Mouse (Mus musculus) 3T3-L1 (cell line): Measurements from ENCODE around the gene Cd300ld.
A peak's percentile ranks its signal among the peaks of the same experiment; 100 is the strongest.
"Not testable (repeated sequence)": the region's sequence is repeated elsewhere in the genome, so short reads cannot be mapped to it uniquely, and the experiment has no call there.

ENCODE experiments used
- DNase-seq: peaks from one replicate; pipeline ENCODE4 v3.0.0-alpha.2; 2015; ENCODE audit warnings: low read depth, low spot score

The Cd300ld gene

GRCm38 (mm10) chr11:114989793-114990192, at the start of gene Cd300ld:
Cd300ld (minus strand) TSS chr11:114989922.
- no peak for DNase-seq

DNA sequence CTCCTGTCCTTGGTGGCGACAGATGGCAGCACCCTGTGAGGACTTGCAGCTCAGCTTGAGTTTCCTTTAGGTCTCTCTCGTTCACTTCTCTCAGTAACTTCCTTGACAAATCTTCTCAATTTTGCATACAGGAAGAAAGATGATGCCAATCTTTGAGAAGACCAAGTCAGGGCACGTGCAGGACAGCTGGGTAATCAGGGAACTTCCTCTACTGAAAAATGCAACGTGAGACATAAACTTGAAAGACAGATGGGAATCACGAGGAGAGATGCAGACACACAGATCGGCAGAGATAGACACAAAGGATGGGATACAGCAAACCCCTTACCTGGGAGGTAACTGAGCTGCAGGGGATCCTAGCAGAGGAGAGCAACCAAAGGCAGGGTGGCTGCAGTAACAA, 47.9 kb upstream of the Cd300ld start, which contains the start of gene Cd300ld5:
TSS of gene Cd300ld5 (minus strand) at position 101 of the 400 bp plus-strand sequence.
- DNase-seq = not testable (repeated sequence)

GRCm38 (mm10) chr11:115026912-115027311, 37.2 kb upstream of the Cd300ld start, which contains the start of gene Cd300ld4:
Cd300ld4 (minus strand) TSS chr11:115027012.
- not testable (repeated sequence) for DNase-seq

GRCm38 (mm10) chr11:115016093-115016492, 26.4 kb upstream of the Cd300ld start, which contains the start of gene Cd300ld2:
Cd300ld2 (minus strand) TSS chr11:115016193.
- not testable (repeated sequence) for DNase-seq

DNA sequence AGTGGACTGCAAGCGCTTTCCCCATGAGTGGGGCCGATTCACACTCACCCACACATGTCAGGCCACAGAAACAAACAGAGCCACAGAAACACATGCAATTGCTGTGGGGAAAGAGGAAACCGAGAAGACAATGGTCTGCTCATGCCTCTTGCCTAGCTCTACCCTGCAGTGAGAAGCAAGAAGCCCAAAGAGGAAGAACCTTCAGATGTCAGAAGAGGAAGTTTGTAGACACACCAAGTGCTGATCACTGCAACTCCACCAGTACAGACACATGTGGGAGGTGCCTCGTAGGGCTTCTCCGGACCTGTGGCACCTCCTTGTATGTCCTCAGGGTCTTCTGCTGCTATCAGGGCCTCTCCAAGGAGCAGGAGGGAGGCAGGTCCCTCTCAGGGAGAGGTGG, 14.3 kb upstream of the Cd300ld start:
- no peak for DNase-seq

DNA sequence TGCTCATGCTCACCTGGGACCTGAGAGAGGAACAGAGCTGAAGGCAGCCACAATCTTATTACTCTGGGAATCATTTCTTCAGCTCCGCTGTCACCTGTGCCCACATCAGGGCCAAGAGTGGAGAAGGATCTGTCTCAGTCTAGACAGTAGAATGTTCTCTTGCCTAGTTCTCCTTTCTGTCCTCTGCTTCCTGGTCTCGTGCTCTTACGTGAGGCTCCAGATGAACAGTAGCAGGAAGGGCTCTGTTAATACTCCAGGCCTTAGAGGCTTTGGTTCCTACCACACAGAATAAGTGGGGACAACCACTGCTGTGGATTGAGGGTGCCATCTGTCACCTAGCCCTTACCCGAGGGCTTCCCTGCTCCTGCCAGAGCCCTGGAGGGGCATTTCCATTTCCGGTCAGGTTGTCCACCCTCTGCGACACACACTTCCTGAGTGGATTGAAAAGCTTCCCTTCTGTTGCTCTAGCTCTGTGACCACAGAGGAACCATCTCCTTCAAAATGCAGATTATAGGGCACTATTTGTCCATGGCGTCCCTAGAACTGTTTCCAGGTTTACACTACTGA, 11.8 kb upstream of the Cd300ld start, which contains the start of gene Cd300c2:
TSS of gene Cd300c2 (minus strand) at position 407 of the 567 bp plus-strand sequence.
- no peak for DNase-seq

DNA sequence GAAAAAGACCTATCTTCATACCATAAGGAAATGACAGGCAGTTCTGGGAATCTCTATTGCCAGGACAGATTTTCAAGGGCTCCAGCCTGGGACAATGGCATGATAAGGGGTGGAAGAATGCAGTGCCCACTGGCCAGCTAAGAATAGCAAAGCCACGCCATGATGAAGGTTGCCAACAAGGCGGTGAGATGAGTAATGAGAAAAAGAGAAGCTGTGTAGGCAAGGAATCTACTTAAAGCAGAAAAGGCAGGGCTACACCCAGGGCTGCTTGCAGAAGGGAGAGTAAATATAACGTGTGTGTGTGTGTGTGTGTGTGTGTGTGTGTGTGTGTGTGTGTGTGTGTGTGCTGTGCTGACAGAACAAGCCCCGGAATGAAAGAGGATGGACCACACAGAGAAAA, 7.9 kb downstream of the Cd300ld start:
- peak; percentile 99 for DNase-seq

DNA sequence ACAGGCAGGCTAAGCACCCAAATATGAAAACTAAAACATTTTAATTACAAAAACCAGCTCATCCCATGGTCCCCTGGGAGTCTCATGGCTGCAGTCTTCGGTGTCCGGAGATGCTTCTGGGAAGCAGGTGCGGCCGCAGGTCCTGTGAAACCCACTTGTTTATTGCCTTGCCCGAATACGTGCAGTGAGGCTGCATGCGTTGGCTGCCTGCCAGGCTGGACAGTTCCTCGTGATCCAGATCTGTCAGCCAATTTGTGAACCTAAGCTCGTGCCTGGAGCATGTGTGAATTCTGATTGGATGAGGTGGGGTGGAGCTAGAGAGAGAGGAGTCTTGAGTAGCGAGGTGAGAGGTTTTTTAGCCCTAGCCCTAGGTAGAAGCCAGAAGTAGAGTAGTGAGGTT, 17.0 kb downstream of the Cd300ld start:
- no peak for DNase-seq

GRCm38 (mm10) chr11:114968752-114969207, 20.9 kb downstream of the Cd300ld start, which contains the start of gene Cd300c:
Cd300c (minus strand) TSS chr11:114969157.
- DNase-seq = no peak

DNA sequence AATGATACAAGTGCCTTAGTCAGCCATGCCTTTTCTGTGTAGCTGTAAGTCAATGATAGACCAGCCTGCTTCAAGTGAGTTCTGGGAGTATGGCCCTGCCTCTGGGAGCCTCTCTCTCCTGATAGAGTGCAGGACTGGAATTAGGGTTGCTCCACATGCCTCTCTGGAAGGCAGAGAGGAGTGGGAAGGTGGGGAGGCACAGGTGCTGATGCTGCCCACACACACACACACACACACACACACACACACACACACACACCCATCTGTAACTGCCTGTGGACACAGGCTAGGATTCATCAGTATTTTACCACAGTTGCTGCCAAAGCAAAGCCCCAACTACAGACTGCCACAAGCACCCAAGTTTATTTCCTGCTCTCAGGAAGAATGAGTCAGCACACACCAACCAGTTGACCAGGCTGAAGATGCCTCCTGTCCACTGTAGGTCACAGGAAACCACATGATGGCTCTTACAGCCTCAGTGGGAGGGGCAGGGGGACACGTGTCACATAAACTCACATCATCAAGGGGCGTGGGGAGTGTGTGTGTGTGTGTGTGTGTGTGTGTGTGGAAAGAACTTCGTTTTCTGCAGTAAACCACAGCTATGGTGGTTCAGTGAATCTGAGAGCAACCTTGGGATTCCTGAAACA, 24.4 kb downstream of the Cd300ld start:
- peak; percentile 96 for DNase-seq

DNA sequence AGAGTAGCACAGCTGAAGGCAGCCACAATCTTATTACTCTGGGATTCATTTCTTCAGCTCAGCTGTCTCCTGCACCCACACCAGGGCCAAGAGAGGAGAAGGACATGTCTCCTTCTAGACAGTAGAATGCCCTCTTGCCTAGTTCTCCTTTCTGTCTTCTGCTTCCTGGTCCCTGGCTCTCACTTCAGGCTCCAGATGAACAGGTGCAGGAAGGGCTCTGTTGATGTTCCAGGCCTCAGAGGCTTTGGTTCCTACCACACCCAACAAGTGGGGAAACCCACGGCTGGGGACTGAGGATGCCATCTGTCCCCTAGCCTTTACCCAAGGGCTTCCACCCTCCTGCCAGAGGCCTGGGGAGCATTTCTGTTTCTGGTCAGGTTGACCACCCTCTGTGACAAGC, 29.4 kb downstream of the Cd300ld start:
- DNase-seq = no peak

- peak; percentile 87 for DNase-seq
Observed at GRCm38 (mm10) chr11:114934144-114934543, 55.6 kb downstream of the Cd300ld start, which contains the start of gene Cd300lb. Cd300lb (minus strand) TSS chr11:114934386.

- peak; percentile 39 for DNase-seq
Observed at GRCm38 (mm10) chr11:114933591-114933990, 56.1 kb downstream of the Cd300ld start.
